Mouse (Mus musculus): ENCODE measurements around the gene Msi2.

The Msi2 gene

DNA sequence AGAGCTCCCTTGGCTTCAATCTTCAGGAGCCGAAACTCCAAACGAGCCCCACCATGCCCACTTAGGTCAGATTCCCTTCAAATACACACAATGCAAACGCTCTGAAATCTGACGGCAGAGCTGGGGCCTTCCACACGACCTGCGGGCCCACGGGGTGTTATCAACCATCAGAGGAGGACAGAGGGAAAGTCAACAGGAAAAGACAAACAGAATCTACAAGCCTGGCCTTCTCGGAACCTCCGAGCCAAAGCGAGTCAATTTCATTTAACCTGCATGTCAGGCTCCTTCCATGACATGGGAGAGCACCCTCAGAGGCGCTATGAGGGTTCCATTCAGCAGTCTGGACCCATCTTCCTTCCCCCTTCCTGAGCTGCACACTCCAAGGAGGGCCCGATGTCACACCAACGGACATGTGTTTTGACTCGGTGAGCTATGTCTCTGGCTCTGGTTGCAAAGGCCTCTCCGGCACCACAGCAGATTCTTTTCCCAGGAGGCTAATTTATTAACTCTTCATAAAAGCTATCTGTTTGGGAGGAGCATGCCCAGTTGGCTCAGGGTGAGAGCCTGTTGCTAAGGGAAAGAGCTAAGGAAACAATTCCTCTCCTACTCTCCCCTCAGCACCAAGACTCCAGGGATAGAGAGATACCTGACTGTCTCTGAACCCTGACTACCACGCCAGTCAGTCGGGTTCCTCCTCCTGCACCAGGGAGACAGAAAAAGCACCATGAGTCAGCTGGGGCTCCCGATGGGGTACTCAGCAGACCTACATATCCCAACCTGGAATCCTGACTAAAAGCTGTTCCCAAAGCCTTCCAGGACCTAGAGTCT lies 42.6 kb downstream of the Msi2 start:
- DNase-seq, result no peak

DNA sequence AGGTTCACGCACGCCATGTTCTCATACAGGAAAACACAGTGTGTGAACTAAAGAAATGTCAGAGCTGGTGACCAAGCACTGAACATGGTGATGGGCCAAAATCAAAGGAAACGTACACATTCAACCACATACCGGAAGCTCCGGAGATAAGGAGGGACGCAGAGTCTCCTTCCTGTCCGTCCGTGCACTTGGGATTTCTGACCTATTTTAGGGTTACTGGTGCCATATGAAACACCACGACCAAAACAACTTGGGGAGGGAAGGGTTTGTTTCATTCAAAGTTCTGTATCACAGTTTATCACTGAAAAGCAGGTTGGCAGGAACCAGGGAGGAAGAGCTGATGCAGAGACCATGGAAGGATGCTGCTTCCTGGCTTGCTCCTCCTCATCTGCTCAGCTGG lies 44.2 kb downstream of the Msi2 start:
- DNase-seq, result no peak

DNA sequence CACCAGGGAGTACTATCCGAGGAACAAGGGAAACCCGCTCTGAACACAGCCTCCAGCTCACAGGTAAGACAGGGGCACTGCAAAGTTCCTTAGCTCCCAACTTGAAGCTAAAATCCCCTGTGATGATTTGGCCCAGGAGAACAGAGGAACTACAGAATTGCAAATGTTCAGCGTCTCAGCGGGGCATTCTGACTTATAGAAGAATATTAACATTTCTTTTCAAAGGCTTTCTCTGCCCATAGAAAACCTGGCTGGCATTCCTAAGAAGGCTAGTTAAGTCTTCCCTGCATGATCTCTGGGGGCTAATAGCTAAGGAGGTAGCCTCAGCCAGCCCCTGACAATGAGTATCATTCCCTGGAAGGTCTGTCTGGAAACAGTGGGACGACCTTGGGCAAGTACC lies 47.4 kb downstream of the Msi2 start:
- no peak for DNase-seq

DNA sequence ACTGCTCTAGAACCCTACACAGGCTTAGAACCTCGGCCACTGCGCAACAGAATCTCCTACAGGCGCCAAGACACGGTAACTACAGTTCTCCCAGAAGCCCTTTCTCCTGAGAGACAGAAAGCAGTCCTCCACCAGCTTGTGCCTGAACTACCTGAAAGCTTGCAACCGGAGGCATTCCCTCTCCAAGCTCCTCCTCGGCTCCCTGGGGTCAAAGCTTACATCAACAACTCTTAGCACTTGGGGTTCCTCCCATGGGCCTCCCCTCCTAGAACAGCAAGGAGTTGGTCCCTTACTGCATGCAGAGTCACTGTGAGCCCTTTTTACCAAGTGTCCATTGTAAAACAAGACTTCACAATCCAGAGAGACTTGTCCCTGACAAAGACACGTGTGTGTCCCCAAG lies 49.2 kb downstream of the Msi2 start:
- no peak for DNase-seq

DNA sequence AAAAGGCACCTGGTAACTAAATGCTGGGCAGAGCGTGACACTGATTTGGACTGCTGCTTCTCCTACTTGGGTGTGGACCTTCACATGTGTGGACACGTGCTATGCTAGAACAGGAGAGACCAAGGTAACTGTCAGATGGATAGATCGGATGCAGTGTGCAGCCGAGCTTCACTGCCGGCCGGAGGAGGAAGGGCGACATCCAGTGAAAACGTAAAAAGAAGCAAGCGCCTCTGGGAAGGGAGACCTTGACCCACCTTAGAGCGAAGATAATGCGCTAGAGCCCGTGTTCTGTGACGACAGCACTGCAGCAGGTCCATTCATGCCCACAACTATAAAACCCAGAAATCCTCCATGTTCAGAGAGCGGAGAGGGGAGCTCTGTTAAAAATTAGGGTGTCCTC lies 50.0 kb downstream of the Msi2 start:
- no peak for DNase-seq

DNA sequence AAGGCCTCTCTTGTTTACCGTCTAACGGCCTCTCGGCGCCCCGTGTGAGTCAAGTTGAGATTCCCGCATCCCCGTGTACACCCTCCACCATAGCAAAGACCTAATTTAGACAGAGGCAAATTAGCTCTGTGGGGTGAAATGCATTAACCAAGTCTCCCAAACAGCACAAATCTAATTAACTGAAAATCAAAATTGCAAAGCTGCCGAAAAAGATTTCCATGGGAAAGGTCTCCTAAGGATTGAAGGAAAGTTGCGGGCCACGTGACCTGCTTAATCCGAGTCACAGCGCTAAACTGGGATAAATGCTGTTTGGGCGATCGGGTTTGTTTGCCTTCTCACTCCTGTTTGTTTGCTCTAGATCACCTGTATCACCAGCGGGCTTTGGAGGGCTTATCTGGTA lies 52.5 kb downstream of the Msi2 start:
- no peak for DNase-seq

DNA sequence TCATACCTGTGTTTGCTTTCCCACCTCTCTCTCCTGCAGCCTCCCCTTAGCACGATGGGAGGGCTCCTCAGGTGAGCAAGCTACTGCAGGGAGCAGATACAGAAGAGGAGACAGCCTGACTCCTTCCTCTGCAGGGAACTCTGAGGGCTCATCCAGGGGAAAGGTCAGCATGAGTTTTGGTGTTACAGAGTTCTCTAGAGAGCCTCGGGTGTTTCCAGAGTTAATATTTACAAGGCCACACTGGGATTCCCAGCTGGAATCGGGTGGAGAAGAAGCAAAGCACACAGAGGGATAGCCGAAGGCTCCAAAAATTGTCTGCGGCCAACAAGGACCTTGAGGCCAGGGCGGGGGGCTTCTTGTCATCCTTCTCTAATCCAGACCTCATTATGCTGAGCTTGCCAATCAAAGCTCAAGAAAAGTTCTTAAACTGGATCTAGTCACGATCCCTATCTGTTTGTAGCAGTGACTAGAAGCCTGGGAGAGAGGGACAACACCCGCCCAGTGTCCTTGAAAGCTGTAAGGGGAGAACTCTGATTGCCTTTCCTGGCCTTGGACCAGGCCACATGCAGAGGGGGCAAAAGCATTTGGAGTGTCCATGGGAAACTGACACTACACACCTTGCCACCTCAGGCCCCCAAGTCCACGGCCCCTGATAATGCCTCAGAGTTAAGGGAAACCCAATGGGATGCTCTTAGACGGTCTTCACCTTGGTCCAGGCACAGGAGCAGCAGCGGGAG lies 56.7 kb downstream of the Msi2 start:
- DNase-seq, result no peak

DNA sequence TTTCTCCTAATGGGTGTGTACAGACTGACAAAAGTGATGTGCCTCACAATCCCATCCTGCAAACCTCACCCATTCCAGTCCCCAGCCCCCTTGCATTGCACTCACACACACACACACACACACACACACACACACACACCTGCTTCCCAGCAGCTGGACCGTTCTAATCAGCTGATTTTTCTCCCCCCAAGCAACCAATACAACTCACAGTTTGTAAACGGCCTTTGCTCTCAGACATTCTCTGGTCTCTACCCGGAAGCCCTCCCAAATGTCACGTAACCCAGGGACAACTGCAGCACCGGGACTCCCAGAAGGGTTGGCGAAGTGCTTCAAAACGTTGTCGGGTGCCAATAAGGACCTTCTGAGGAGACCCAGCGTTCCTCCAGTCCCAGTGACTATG lies 57.9 kb downstream of the Msi2 start:
- no peak for DNase-seq

DNA sequence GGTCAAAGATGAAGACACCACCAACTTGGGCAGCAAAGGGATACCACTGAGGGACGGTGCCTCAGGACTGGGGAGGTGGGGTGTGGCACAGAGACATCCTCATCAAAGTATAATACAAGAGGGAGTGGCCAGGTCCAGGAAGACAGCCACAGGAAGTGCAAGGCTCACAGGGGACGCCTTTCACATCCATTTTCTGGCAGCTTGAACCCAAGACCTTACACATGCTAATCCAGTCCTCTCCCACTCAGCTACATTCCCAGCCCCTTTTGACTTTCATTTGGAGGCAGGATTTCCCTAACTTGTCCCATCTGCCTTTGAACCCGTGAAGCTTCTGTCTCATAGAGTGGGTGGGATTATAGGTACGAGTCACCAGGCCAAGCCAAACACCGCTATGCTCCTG lies 59.4 kb downstream of the Msi2 start:
- no peak for DNase-seq

DNA sequence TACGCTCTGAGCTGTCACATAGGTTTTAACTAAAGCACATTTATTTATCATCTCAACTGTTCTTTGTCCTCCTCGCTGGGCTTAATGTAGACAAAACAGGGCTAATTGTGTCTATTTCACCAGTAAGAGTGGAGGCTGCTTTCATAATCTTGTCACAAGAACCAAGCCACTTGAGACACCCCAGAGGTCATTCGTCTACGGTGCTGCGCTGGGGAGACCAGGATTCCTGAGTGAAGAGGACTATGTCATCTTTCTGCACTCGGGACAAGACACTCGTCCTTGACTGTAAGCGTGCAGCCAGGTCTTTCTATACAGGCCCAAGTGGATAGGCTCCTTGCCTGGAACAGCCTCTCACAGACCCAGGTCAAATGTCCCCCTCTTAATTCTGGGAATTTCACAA lies 62.5 kb downstream of the Msi2 start:
- DNase-seq, result no peak

DNA sequence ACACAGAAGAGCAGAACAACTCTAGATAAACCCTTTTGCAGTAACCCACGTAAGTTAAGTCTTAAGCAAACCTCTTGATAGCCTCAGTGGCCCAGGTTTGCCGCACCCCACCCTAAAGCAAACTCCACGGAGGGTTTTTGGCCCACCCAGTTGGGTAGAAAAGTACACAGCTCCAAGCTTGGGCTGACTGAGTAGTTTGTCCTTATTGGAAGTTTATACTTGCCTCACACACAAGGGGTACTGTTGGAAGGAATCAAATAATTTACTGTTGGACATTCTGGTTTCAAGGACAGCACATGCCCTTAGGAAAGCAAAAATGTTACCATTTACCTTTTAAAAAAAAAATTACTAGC lies 63.1 kb downstream of the Msi2 start:
- DNase-seq, result no peak

DNA sequence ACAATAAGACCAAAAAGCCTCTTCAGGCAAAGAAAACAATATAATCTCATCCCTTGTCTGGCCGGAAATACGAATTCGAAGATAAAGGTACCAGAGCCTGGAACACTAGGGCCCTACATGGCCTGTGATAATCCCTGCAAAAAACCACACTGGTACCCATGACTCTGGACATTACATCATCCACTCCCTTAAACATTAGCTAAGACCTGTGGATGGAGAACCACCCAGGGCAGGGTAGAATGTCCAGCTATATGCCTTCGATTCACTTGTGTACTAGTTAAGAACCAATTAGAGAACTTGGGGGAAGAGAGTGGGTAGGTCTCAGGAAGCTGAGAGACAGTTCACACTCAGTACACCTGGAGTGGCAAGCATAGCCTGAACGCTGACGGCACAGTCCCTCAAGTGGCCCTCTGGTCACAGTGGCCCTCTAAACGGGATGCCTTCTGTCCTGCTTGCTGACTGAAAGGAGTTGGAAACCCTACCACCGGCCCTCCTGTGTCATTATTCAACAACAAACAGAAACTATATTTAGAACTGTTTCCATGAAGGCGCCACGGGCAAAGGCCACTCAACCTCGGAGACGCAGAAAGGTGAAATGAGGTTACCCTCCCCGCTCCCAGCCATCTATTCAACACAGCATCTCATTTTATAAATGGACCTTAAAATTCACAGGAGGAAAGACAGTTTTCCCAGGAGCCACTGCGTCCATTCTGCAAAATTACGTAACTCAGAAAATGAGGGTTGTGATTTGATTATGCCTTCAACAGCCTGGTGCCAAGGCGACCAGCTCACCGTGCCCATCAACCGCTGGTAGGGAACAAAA lies 63.7 kb downstream of the Msi2 start:
- DNase-seq, result peak; percentile 49

DNA sequence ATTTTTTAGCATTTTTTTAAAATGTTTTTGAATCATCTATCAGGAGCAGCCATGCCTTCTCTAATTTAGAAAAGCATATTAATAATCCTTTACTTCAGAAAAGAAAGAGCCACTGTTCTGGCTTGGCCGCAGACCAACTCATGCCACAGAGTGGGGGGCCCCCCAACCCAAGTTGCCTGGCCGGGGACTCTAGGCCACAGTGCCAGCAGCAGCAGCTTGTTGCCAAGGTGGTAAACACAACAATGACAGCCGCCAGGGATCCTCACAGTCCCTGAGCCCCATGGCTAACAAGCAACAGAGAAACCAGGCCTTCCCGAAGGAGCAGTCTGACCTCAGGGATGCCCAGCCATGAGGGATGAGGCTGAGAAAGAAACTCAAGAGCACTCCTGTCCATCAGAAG lies 68.0 kb downstream of the Msi2 start:
- DNase-seq, result peak; percentile 66

DNA sequence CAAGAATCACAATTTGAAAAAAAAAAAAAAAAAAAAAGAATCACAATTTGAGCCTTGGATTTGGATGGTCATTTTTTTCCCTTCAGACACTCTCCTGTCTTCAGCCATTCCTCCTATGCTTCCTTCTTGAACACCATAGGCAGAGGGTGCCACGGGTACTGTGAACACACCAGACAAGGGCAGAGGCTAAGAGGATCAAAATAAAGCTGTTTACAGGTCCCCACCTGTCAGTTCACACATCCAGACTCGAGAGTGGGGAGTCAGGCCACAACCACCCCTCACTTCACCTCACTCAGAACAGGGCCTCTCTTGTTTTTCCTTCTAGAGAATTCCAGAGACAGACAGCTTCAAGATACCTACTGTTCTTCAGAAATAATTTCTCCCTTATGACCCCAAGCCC lies 69.3 kb downstream of the Msi2 start:
- no peak for DNase-seq

DNA sequence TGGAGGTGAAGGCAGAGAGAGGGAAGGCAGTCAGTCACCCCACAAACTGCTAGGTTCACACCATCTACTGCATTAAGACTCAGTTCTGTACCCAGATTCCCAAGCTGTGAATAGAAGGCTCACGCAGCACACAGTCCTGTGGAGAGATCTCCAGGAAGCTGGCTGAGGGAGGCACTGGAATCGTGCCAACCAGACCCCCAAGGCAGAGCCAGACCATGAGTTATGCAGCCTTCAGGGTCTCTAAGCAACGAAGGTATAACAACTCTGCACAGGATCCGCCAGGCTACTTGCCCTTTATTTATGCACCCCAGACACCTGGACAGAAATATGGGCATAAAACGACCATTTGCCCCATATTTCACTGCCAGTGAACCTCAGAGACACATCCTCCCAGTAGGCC lies 69.9 kb downstream of the Msi2 start:
- DNase-seq, result no peak

DNA sequence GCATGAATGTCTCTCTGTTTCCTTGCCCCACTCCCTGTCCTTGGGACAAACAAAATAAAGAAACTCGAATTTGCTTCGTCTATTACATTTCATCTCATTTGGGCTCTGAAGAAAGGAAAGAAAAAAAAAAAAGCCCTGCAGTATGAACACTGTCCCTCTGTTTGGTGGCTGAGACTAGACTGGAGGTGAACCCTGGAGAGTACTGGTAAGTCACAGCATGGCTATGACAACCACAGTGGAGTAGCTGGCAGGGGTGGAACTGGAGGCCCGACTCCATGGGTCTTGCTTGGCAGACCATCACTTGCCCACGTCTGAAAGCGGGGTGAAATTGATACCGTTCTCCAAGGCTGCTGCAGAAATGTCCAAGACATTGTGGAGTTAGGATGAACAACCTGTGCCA lies 71.8 kb downstream of the Msi2 start:
- DNase-seq, result peak; percentile 23

DNA sequence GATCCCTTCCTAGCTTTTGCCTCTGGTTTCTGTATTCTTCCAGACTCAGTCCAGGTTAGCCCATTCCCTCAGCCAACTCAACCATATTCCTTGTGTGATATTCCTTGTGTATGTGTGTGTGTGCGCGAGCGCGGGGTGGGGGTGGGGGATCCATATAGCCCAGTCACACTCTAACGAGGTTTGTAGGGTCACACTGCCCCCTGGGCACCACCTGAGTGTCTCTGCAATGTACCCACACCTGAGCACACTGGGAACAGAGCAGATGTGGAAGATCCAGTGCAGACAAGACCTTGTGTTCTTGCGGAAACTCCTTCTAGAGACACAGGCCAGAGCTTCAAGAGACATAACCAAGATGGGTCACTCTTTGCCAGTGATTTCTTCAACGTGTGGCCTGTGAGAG lies 72.5 kb downstream of the Msi2 start:
- DNase-seq, result no peak

DNA sequence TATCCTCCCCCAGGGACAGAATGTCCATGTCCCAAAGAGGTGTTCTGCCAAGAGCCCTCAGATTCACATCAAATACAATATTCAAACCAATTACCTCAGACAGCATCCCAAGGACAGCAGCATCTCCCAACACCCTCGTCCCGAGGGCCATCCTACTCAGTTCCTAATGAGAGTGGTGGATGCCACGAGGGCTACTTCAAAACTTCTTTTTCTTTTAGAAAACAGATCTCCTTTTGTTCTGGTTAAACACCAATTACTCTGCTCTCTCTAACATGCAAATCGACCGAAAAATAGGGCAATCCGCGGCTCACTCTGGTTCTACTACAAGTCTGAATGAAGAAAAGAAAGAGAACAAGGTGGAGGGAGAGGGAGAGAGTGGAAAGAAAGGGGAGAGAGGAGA lies 73.6 kb downstream of the Msi2 start:
- no peak for DNase-seq

DNA sequence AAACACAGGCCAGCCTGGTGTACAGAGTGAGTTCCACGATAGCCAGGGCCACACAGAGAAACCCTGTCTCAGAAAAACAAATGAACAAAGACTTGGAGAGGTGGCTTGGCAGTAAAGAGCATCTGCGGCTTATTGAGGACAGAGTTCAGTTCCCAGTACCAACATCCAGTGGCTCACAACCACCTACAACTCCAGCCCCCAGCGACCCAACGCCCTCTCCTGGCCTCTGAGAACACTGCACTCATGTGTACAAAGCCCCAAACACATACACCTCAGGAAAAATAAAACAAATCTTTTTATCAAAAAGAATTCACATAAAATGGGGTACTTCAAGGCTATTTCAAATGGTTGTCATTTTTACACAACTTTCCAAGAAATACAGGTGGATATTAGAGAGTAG lies 78.5 kb downstream of the Msi2 start:
- DNase-seq, result no peak

DNA sequence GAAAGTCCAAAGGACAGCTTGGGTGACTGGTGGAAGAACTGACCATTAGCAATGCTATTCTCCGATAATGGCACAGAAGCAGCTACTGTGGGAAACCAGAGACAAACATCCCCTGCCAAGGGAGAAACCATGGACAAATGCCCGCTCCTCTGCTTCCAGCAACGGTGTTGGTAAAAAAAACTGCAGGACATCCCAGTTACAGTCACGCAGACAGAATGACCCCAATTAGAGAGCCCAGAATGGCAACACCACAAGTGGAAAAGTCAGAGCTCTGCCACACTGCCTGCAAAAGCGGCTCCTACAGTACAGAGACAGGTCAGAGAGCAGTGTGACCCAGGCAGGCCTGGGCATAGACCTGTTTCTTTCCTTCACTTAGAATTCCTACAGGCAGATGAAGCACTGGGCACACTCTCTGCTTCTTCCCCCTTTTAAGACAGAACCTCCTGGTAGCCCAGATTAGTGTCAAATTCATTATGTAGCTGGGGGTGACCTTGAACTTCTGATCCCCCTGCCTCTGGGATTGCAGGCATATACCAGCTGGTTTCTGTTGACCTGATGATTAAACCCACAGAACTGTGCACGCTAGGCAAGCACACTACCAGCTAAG lies 79.3 kb downstream of the Msi2 start:
- no peak for DNase-seq

DNA sequence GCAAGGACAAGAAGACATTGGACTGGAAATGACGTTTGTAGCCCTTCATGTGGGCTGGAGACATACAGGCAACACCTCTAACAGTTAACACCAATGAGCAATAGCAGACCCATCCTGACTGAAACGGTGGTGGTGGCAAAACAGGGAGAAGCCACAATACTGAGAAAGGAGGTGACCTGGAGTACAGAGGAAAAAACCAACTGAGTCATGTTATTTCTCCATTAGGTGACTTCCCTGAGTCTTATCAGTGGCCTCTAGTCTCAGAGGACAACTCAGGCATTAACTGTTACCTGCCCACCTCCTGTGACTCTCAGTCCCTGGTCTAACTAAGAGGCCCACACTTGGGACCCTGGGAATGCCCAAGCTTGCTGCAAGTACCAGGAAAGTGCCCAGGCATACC lies 80.1 kb downstream of the Msi2 start:
- DNase-seq, result no peak

DNA sequence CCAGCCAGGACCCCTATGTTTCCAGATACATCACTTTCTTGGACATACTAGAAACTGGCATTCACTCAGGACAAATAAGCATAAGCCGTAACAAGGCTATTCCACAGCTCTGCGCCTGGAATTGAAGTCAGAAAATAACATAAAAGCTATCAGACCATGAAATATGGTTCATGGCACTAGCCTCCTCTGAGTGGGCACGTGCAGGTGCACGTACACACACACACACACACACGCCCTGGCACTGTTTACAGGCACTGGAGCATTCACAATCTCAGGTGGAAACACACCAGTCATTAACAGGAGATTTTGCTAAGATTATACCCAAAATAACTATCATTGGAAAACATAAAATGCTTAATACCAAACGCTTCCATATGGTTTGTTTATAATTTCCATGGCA lies 81.4 kb downstream of the Msi2 start:
- DNase-seq, result no peak

DNA sequence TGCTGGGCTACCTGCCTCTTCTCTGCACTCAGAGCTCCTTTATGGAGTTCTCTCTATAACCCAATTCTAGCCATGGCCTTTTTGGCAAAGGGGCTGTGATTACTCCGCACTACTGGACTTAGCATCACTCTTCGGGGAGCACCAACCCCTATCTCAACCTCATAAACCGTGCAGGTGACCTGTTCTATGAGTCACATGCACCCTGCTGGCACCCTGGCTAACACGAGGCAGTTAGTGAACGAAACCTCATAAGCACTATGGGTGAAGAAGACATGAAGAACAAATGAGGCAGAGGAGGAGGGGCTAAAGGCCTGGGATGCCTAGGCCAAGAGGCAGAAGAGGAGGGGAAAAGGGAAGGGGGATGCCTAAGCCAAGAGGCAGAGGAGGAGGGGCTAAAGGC lies 82.0 kb downstream of the Msi2 start:
- DNase-seq, result no peak

DNA sequence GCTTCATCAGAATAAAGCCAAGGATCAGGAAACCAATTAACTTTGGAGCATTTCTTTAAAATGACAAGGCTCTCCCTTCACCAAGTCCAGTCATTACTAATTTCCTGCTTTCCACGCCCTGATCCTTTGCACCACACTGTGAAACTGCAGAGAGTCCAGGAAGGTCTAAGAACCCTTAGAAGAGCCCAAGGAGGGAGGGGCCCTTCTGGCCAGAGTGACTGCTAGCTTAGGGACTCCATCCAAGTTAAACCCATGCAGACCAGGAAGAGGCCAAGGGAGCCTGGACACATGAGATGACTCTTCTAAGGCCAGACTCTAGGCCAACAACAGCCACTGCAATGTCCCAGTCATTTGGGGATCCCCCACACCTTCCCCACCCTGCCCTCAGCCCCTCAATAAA lies 83.7 kb downstream of the Msi2 start:
- no peak for DNase-seq

Measured in layer of hippocampus, adult 9-11 months (tissue).